Mouse (Mus musculus) CH12.LX (cell line): ENCODE measurements around the gene Gm5127. TPM values are rescaled to one million over a fixed set of nuclear protein-coding genes. Genes with fewer than 3 reads are reported as not detected.
A peak's percentile ranks its signal among the peaks of the same experiment; 100 is the strongest.

Experiments used
- DNase-seq: peaks from one replicate; pipeline ENCODE4 v3.0.0-alpha.2; 2013; ENCODE audit errors: extremely low read depth
- H3K27ac ChIP-seq: 2 replicates; pipeline ENCODE4 v1.5.1; 2012; ENCODE audit warnings: low read depth, mild to moderate bottlenecking, control low read depth, moderate library complexity; ENCODE audit not compliant: insufficient read depth
- H3K27me3 ChIP-seq: replicated peaks from 2 replicates; pipeline ENCODE3; 2012; ENCODE audit warnings: inconsistent platforms
- H3K36me3 ChIP-seq, 2 experiments: replicated peaks in 1 of 2; 2 replicates each; pipeline versions ENCODE3 to v1.6.1; 2012; ENCODE audit warnings: inconsistent platforms in 1 of 2, low read length in 1 of 2, mild to moderate bottlenecking in 1 of 2, mixed read lengths in 1 of 2, moderate library complexity in 1 of 2; ENCODE audit not compliant: control insufficient read depth in 1 of 2, insufficient read depth in 1 of 2
- H3K4me1 ChIP-seq, 2 experiments: 2 replicates each; pipeline ENCODE4 v1.6.1; 2012; ENCODE audit warnings: inconsistent platforms in 1 of 2, moderate library complexity in 1 of 2; ENCODE audit not compliant: insufficient read depth in 2 of 2, control insufficient read depth in 1 of 2
- H3K4me2 ChIP-seq: 2 replicates; pipeline ENCODE4 v1.6.1; 2012; ENCODE audit warnings: low read depth, mild to moderate bottlenecking, control low read depth; ENCODE audit not compliant: poor library complexity, insufficient read depth, severe bottlenecking
- H3K4me3 ChIP-seq, 3 experiments: fragments of 150-350 bp in 1 of 3; sonication (generic) in 1 of 3; replicated peaks in 1 of 3; 2 replicates each; pipeline versions ENCODE3 to v1.5.1; 2011 to 2012; ENCODE audit warnings: low read depth in 2 of 3, low read length in 2 of 3, mild to moderate bottlenecking in 2 of 3, moderate library complexity in 2 of 3, control low read depth in 1 of 3, improper control_type of control experiment in 1 of 3, inconsistent platforms in 1 of 3, mixed read lengths in 1 of 3; ENCODE audit not compliant: poor library complexity in 1 of 3
- H3K79me2 ChIP-seq: replicated peaks from 2 replicates; pipeline ENCODE4 v1.6.1; 2012; ENCODE audit warnings: mild to moderate bottlenecking, moderate library complexity; ENCODE audit not compliant: control insufficient read depth, poor library complexity, insufficient read depth, severe bottlenecking; ENCODE audit errors: extremely low read depth
- H3K9ac ChIP-seq: 2 replicates; pipeline ENCODE4 v1.6.1; 2012; ENCODE audit warnings: low read depth, mild to moderate bottlenecking, control low read depth, moderate library complexity; ENCODE audit not compliant: insufficient read depth
- H3K9me3 ChIP-seq: replicated peaks from 2 replicates; pipeline ENCODE3; 2012; ENCODE audit warnings: low read length, inconsistent platforms, mixed read lengths
- BHLHE40 ChIP-seq: IDR thresholded peaks from 2 replicates; pipeline ENCODE4 v1.6.1; 2011; ENCODE audit warnings: mild to moderate bottlenecking, low read depth, low read length, improper control_type of control experiment
- CHD1 ChIP-seq: IDR thresholded peaks from 2 replicates; pipeline ENCODE4 v1.6.1; 2012; ENCODE audit warnings: low read depth, low read length, improper control_type of control experiment, inconsistent platforms
- CTCF ChIP-seq, 2 experiments: IDR thresholded peaks in 1 of 2; conservative IDR thresholded peaks in 1 of 2; 2 replicates each; pipeline ENCODE4 v1.5.1; 2011 to 2012; ENCODE audit warnings: low read depth in 2 of 2, low read length in 2 of 2, improper control_type of control experiment in 1 of 2, inconsistent platforms in 1 of 2, mild to moderate bottlenecking in 1 of 2, moderate library complexity in 1 of 2
- E2F4 ChIP-seq: IDR thresholded peaks from 2 replicates; pipeline ENCODE4 v1.6.1; 2011; ENCODE audit warnings: low read depth, low read length, improper control_type of control experiment; ENCODE audit not compliant: insufficient replicate concordance
- ELF1 ChIP-seq: IDR thresholded peaks from 2 replicates; pipeline ENCODE4 v1.6.1; 2014; ENCODE audit warnings: low read depth, mild to moderate bottlenecking, inconsistent platforms, low read length, improper control_type of control experiment
- GABPA ChIP-seq: IDR thresholded peaks from 2 replicates; pipeline ENCODE4 v1.6.1; 2012; ENCODE audit warnings: low read depth, low read length, improper control_type of control experiment, inconsistent platforms; ENCODE audit not compliant: insufficient replicate concordance
- HCFC1 ChIP-seq: IDR thresholded peaks from 2 replicates; pipeline ENCODE4 v1.6.1; 2012; ENCODE audit warnings: low read depth, mild to moderate bottlenecking, inconsistent platforms, low read length, improper control_type of control experiment
- JUN ChIP-seq: IDR thresholded peaks from 2 replicates; pipeline ENCODE4 v1.6.1; 2011; ENCODE audit warnings: low read depth, mild to moderate bottlenecking, low read length, improper control_type of control experiment, moderate library complexity; ENCODE audit not compliant: insufficient read depth
- MAZ ChIP-seq: IDR thresholded peaks from 2 replicates; pipeline ENCODE4 v1.6.1; 2012; ENCODE audit warnings: low read depth, mild to moderate bottlenecking, inconsistent platforms, low read length, improper control_type of control experiment, moderate library complexity
- MYC ChIP-seq: IDR thresholded peaks from 2 replicates; pipeline ENCODE4 v1.6.1; 2011; ENCODE audit warnings: low read depth, mild to moderate bottlenecking, improper control_type of control experiment, low read length
- NELFE ChIP-seq: IDR thresholded peaks from 2 replicates; pipeline ENCODE4 v1.6.1; 2011; ENCODE audit warnings: low read depth, low read length, improper control_type of control experiment
- RAD21 ChIP-seq: IDR thresholded peaks from 2 replicates; pipeline ENCODE4 v1.6.1; 2011; ENCODE audit warnings: low read depth, mild to moderate bottlenecking, low read length, improper control_type of control experiment, moderate library complexity
- SMC3 ChIP-seq: IDR thresholded peaks from 2 replicates; pipeline ENCODE4 v1.6.1; 2011; ENCODE audit warnings: low read depth, low read length, improper control_type of control experiment
- ZKSCAN1 ChIP-seq: IDR thresholded peaks from 2 replicates; pipeline ENCODE4 v1.6.1; 2012; ENCODE audit warnings: low read depth, inconsistent platforms, low read length, improper control_type of control experiment, borderline replicate concordance
- ZMIZ1 ChIP-seq: IDR thresholded peaks from 2 replicates; pipeline ENCODE4 v1.6.1; 2012; ENCODE audit warnings: low read depth, mild to moderate bottlenecking, inconsistent platforms, low read length, improper control_type of control experiment
- dilution Hi-C: fragments of 300-500 bp; cut with MboI; formaldehyde crosslinking; loops from 2 replicates; pipeline ENCODE4 v1.14.3; 2020; ENCODE audit warnings: low sequenced_read_pairs; ENCODE audit not compliant: extremely low pct_unique_long_range_greater_than_20kb, extremely low pct_ligation_motif_present
- in situ Hi-C: fragments of 300-500 bp; cut with MboI; formaldehyde crosslinking; loops from 3 replicates; pipeline ENCODE4 v1.14.3; 2019; ENCODE audit warnings: low sequenced_read_pairs, low pct_ligation_motif_present, low pct_unique_long_range_greater_than_20kb, mixed read lengths
- polyA plus RNA-seq: library from polyadenylated mRNA; unstranded; fragments of >175 nt; gene quantifications from 2 replicates; pipeline ENCODE4 v1.2.1, GENCODE M21; 2012; ENCODE audit warnings: low read depth; ENCODE audit not compliant: insufficient read length
- total RNA-seq, 2 experiments: library from RNA; depleted of rRNA; stranded (reverse); fragments of 300-350 nt in 1 of 2; fragments of >200 nt in 1 of 2; gene quantifications; 2 replicates each; pipeline ENCODE4 v1.2.3; 2012 to 2014

Gm5127 gene
- total RNA-seq (2012; rRNA removed) (not detected in 2 replicates), total RNA-seq (2014; rRNA removed) (0.16 TPM in 1 of 2 replicates, not detected in the other), polyA plus RNA-seq (not detected in 2 replicates)

DNA sequence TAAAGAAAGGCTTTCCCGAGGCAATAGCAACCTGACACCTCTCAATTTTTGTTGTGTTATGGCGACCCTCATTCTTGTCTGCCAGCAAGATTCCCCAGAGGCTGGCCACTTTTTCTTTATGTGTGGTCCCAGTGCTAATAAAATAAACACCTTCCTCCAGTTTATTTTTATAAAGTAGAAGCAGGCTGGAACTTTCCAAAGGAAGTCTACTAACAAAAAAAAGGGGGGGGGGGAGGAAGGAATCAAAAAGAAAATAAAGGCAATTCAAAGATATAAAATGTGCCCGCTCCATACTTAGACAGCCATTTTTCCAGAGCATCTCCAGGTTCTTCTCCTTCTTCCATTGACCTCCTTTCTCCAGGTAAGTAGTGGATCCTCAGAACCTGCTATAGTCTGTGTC is at the start of gene Gm5127:
Gene Gm5127 (plus strand): TSS at position 301 of the 400 bp plus-strand sequence.
- Histone ChIP-seq H3K36me3 (no peaks in the 10 kb centered on the region), H3K4me2 (no peak within 1 kb of the TSS), H3K79me2 (no peaks in the 10 kb centered on the region), H3K9me3 (no peaks in the 10 kb centered on the region), H3K4me1 (no peaks in the 10 kb centered on the region), H3K9ac (no peak within 1 kb of the TSS), H3K4me3 (no peak within 1 kb of the TSS), H3K27ac (no peak within 1 kb of the TSS), H3K27me3 (no peaks in the 10 kb centered on the region)
- dilution Hi-C loops, result no loop called here
- DNase-seq, result no peak
- in situ Hi-C loops, result no loop called here
- TF ChIP-seq MAZ (no peak), SMC3 (no peak), GABPA (no peak), HCFC1 (no peak), RAD21 (no peak), ELF1 (no peak)

DNA sequence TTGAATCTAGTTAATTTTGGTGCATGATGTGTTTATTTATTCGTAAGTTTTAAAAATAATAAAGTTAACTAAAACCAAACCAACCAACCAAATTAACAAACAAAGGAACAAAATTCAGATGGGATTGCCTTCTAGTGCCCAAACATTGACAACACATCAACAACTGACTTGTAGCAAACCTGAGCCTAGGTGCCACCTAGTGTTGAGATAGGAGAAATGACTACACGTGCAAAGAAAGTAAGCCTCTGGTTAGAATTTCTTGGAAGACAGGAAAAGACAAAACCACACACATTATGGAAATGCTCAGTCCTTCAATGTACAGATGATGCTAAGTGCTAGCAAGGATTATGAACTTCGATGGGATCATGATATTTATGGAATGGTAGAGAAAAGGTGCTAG is 46.6 kb upstream of the Gm5127 start:
- in situ Hi-C loops (no loop called here), dilution Hi-C loops (no loop called here)
- H3K9me3 ChIP-seq, result no peaks in the 10 kb centered on the region
- H3K27ac ChIP-seq, result no peak overlapping the region
- TF ChIP-seq MYC (0 out of 2 replicates have a peak, but pooled peaks have one; percentile 26), SMC3 (peak; percentile 66), BHLHE40 (peak; percentile 54), E2F4 (no peak), ZKSCAN1 (no peak), CTCF (conservative IDR thresholded peaks at IDR 0.05 in 1 of 2, IDR thresholded peaks at IDR 0.05 in 1 of 2; ENCODE audit: low read depth in 2 of 2, low read length in 2 of 2) (peak in 1 of 2 experiments; percentile 66; a peak in 2 of 4 replicates), JUN (no peak), CHD1 (no peak), RAD21 (peak; percentile 57)
- TF ChIP-seq, all 38 proteins: peak for 5
- Histone ChIP-seq H3K27me3 (no peaks in the 10 kb centered on the region), H3K79me2 (no peaks in the 10 kb centered on the region), H3K36me3 (no peaks in the 10 kb centered on the region), H3K4me1 (no peaks in the 10 kb centered on the region), H3K9ac (no peak overlapping the region), H3K4me2 (no peak overlapping the region), H3K4me3 (no peak overlapping the region)
- peak; percentile 11 for DNase-seq

DNA sequence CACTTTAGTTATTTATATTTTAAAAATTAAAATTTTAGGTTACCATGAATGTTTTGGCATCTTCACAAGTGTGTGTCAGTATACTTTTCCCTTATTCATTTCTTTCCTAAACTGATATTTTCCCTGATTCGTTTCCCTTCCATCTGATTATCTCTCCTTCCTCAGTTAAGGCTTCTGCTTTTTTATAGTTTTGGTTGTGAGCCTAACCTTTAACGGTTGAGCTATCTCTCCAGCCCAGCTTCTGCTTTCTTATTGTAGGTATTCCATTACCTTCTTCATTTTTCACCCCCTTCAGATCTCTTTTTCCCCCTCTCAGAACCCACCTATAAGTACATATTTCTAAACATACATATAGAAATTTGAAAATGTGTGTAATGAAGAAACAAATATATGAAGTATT is 27.5 kb upstream of the Gm5127 start:
- no peaks in the 10 kb centered on the region for H3K36me3 ChIP-seq
- no peaks in the 10 kb centered on the region for H3K4me1 ChIP-seq
- no peak overlapping the region for H3K27ac ChIP-seq
- no peaks in the 10 kb centered on the region for H3K27me3 ChIP-seq
- dilution Hi-C loops (no loop called here), in situ Hi-C loops (no loop called here)
- no peaks in the 10 kb centered on the region for H3K9me3 ChIP-seq
- H3K79me2 ChIP-seq, result no peaks in the 10 kb centered on the region
- no peak overlapping the region for H3K9ac ChIP-seq
- H3K4me2 ChIP-seq, result no peak overlapping the region
- no peak for DNase-seq
- H3K4me3 ChIP-seq, result no peak overlapping the region
- TF ChIP-seq NELFE (no peak), CHD1 (no peak), ZMIZ1 (no peak)
